Mouse (Mus musculus): ENCODE data around the gene Slc5a12. TPM values are rescaled to one million over a fixed set of nuclear protein-coding genes. Genes with fewer than 3 reads are reported as not detected.
A peak's percentile ranks its signal among the peaks of the same experiment; 100 is the strongest.

Slc5a12 gene
- total RNA-seq (2021) = not detected
- long read RNA-seq, experiment 1 = 0 reads
- long read RNA-seq, experiment 2 = 0 reads

DNA sequence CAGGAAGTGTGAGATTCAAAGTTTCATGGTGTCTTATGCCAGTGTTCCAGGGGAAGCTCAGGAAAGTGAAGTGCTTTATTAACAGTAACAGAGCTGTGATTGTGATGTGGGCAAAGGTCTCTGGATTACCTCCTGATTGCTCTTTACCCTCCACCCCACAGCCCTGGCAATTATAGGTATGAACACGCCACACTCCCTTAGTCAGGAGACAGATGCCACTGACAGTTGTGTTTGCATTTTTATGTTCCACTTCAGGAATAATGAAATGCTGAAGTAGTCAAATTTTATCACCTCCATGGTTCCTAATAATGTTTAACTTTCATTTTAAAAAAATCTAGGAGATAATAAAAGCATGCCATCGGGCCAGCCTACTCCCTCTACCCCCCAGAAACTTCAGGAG lies at the start of gene Slc5a12:
TSS of gene Slc5a12 (plus strand) at position 367 of the 400 bp plus-strand sequence.
- intact Hi-C loops (cut with DNase I) = no loop called here

DNA sequence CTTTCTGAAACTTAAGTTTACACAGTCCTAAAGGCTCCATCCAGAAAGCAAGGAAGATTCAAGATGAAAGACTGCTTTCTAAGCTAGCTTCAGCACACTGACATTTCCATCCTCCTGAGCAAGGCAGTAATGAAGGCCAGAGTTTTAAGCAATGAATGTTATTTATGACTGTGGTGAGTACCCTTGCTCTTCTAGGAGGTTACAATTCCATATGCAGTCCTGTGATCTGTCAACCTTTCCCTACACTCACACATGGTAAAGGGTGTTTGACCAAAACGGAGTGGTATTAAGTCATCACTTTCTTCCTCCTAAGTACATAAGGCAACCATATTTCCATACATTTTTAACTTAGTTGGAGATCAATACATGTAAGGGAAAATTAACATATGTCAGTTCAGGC lies 41.0 kb upstream of the Slc5a12 start:
- DNase-seq = no peak
- intact Hi-C loops (cut with DNase I) = no loop called here

More for the DNA sequence above, at the start of gene Slc5a12:
- no peak for DNase-seq

DNA sequence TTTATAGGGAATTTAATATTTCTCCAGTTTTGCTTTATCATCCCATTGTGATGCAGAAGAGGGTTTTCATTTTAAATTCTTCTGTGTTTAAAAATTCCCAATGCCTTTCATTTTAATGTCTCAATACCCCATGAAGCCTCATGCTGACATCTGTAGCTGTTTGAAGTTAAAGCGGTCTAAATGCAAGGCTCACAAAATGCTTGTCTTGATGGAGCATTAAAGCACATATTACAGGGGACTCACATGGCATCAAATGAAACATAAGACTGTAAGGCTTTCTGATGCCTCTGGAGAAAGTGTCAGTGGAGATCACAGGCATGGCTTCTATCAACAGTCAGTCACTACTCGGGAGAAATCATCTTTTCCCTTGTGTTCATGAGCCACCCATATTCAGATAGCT lies 34.5 kb upstream of the Slc5a12 start:
- intact Hi-C loops (cut with DNase I) = loop anchor here (10.0 kb wide), 1 partner anchor 78 kb away; no protein-coding TSS in a partner anchor
- DNase-seq = no peak

DNA sequence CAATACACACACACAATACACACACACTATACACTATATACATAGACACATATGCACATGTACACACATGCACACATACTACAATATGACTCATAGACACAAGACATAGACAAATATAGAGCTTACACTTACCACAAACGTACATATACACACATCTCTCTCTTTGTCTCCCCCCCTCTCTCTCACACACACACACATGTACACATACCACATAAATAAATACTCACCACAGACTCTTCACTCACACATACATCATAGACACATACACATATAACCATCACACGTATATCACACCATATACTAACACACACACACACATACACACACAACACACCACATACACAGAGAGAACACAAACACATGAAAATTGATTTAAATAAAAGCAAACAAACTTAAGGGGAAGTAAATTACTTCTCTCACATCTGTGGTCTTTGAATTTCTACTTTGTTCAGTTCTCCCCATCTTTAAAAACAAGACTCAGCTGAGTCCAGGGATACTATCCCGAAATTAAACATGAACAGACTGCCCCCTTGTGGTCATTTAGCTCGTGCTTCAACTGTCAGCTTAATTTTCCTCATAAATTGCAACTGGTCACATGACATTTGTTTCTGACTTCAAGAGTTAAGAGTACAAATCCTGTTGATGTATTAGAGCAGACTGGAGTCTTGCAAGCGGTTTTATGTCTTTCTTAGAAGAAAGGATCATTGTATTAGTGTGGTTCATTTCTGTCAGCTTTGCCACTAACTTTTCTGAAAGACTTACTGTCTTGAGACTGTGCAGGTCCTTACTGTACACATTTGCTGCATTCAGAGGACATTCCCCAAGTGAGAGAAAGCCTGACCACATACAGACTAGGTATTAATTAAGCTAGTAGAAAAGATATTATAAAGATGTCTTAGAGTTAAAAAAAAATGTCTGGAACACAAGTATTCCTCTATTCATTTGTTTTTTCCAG lies 32.1 kb upstream of the Slc5a12 start:
- peak; percentile 50 to 77 for DNase-seq
- intact Hi-C loops (cut with DNase I) = loop anchor here (1.0 to 10.0 kb wide), 3 partner anchors 80 to 660 kb away; no protein-coding TSS in a partner anchor

DNA sequence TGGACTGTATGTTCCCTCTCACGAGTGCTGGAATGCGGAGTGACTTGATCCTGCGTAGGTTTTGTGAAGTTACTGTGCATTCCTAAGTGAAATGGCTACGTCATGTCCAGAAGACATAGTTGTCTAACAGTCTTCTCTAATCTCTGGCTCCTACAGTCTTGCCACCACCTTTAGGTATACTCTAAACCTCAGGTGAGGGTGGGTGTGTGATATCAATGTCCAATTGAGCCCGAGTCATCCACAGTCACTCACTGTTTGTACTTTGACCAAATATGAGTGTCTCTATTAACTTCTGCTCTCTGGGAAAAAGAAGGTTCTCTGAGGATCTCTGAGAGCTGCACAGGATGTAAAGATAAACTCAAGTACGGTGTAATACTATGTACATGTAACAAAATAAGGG lies 10.4 kb upstream of the Slc5a12 start:
- no peak for DNase-seq
- intact Hi-C loops (cut with DNase I) = no loop called here

DNA sequence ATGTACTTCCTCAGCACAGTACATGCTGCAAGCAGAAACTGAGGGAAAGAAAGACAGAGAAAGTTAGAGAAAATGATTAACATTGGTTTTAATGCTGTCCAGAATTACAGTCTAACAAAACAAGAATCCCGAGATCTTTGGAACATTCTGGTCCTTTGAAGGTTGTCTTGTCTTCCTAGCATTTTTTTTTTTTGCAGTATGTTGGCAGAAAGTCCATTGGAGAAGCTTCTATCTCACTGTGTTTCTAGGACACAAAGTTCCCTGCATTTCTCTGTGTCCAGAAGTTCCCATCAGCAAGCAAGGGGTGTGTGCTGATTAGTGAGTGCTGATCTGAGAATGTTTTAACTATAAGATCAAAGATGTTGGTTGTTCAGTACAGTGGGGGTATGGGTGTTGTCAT lies 7.1 kb upstream of the Slc5a12 start:
- no peak for DNase-seq
- intact Hi-C loops (cut with DNase I) = no loop called here

DNA sequence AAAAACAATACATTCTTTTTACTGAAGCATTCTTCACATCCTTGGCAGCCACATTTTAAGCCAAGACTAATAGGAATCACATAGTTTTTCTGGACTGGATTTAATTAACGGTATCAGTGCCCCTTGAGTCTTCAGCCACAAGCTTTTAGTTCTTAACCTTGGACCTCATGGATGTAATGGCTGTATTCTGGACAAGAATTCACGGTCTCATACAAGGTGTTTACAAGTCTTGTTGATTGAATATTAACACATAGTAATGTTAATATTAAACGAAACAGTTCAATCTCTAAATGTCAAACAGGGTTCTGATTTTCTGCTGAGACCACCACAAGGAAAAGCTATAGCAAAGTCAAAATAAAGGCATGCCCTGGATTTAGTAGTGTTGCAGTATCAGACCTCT lies 4.8 kb upstream of the Slc5a12 start:
- intact Hi-C loops (cut with DNase I) = no loop called here
- no peak for DNase-seq

DNA sequence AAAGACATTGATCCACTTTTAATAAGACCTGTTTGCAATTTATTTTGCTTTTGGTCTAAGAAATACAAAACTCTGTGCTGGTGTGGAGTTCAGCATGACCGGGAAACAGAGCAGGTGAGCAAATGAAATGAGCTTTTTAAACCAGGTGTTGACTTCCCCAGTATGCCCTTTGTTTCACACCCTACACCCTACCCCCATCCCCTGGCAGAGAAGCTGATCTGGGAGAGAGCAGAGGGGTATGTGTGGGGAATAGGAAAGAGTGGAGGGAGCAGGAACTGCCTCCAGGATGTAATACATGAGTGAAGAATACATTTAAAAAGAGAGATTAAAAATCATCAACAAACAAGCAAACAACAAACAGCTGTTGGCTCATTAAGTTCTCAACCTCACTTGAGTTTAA lies 47.3 kb downstream of the Slc5a12 start:
- intact Hi-C loops (cut with DNase I) = no loop called here
- DNase-seq = no peak

DNA sequence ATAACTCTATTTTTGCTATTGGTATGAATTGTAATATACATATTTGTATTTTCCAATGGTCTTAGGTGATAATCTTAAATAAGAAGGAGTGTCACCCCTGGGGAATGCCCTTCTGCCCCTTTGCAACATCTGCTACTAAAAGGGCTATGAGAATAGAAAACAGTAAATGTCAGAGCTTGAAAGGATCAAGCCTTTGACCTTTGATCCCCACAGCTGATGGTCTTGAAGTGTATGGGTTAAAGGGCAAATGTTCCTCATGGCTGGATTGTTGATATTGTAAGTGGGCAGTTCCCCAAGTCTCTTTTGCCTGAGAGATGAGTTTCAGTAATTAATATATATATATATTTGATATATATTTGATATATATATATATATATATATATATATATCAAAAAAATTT lies 47.7 kb downstream of the Slc5a12 start:
- intact Hi-C loops (cut with DNase I) = no loop called here
- DNase-seq = no peak

DNA sequence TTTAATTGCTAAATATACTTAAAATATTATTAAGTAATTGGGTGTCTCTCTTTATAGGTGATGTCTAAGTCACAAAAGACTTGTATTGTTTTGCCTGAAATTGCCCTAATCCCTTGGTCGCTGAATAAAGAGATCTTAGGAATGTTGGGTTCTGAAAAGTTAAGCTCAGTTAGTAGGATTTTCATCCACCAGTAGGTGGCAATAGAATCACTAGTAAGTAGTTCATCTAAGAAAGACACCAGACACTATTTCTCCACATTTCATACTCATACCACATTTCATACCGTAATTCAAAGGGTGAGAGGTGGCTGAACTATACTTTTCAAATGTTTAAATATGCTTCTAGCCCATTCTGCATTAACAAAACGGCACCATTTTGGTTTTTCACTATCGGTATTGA lies 66.2 kb downstream of the Slc5a12 start:
- no peak for DNase-seq

DNA sequence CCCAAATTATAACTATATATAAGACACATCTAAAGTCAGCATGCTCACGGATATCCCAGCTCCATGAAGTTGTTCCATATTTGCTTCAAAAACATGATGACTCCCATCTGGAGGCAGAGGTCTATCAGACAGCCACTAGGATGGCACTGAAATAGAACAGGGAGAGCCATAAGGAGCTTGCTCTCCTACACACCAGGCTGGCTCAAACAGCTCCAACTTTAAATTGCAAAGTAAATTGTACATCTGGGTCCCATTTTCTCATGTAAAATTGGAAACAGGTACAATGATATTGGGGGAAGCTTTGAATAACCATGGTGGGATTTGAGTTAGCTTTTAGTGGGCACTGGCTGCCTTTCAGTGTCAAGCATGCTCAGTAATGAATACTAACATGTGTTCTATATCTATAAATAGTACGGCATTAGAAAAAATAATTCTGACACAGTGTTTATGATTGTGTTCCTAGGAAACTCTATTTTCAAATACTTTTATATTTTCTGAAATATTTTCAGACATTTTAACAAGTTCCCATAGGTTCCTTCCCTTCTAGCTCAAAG lies 74.0 kb downstream of the Slc5a12 start:
- intact Hi-C loops (cut with DNase I) = no loop called here
- DNase-seq = no peak

More for the DNA sequence above, 66.2 kb downstream of the Slc5a12 start:
- intact Hi-C loops (cut with DNase I) = loop anchor here (1.0 to 5.0 kb wide), 2 partner anchors 319 to 394 kb away; no protein-coding TSS in a partner anchor

Other genes with a start within 250 kb of the Slc5a12 start
- gene Fibin, start 234.1 kb upstream of the Slc5a12 start, total RNA-seq (2021) = 1 to 10 TPM; 7.8 to 9.4 TPM
- gene Muc15, start 124.0 kb downstream of the Slc5a12 start, total RNA-seq (2021) = not detected

Data from heart, postnatal 14 days (tissue).